Mouse (Mus musculus) gastrocnemius, postnatal 4 days (tissue): ENCODE data around the gene Cdk15. TPM values are rescaled to one million over a fixed set of nuclear protein-coding genes. Genes with fewer than 3 reads are reported as not detected.

ENCODE experiments used
- DNase-seq, 2 experiments: peaks; one replicate each; pipeline ENCODE4 v3.0.0; 2021 to 2022; ENCODE audit warnings: low spot score in 2 of 2, mixed read lengths in 2 of 2
- total RNA-seq, 2 experiments: library from RNA; stranded (reverse); gene quantifications; 2 replicates each; pipeline ENCODE4 v1.2.3; 2021

The Cdk15 gene
- total RNA-seq, 2 experiments from 2014 or later = 0.96 to 1.3 TPM

DNA sequence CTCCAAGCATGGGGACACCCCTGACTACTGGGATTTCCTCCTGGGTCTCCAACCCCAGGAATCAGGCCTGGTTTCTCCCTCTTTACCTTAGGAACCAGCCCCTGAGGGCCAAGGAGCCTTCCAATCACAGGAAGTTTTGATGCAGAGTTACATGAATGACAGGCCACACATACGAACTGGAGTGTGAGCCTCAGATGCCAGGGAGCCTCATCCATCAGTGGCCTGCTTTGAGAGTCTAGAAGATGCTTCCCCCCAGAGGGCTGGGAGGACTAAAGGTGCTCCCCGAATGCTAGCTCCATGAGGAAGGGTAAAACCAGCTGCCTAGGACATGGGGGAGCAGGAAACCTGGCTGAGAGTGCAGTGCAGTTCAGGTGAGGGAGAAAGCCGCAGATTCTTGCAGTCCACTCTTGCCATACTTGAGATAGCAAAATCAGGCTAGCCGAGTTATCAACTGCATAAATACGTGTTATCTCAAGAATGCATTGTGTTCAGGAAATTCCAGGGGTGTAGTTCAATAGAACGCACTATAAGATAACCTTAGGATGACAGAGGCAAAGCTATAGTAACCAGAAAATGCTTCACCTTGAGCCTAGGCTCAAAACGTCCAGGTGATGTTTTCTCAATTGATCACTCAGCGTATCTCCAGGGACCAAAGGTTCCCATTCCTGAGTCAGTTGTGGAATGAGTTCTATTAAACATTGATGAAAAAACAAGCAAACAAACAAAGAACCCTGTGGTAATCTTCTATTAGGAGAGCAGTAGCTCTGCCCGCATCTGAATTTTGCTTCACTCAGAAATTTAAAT, 64.6 kb downstream of the Cdk15 start:
- no peak for DNase-seq

DNA sequence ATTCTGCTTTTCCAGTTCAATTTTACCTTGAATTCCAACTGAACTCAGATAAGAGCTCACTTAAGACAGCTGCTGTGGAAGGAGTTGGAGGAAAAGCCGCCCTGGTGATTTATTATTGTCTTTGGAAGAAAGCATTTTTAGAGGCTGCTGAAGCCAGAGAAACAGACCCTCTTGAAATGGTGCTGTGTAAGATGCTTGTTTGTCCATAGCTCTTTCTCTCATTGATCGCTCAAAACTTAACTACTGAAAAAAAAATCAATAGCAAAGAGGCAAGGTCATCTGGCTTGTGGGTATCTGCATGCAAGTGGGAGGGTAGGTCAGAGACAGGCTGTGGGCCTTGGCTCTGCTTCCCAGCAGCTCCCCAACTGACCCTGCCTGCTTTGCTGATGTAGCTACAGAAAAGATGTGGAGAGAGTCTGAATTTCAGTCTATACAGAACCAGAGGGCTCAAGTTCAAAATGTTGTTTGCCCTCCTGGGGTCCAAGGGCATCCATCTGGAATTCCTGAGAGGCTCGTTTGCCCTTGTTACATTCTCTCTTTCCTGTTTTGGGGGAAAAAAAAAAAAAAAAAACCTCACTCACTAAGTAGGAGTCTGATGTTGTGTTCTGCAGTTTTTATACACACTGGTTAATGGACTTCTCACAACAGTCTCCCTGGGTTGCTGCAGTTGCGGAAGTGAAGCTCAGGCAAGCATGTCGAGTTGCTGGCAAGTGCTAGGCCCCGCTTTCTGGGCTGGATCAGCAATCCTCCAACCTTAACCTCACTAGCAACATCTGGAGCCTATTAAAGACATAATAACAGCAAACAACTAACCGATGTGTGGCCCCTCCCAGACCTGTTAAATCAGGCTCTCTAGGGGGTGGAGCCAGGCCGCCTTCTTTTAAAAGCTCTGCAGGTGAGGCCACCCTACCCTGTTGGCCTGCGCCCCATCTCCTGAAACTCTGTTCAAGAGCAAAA, 65.5 kb downstream of the Cdk15 start:
- DNase-seq = no peak

DNA sequence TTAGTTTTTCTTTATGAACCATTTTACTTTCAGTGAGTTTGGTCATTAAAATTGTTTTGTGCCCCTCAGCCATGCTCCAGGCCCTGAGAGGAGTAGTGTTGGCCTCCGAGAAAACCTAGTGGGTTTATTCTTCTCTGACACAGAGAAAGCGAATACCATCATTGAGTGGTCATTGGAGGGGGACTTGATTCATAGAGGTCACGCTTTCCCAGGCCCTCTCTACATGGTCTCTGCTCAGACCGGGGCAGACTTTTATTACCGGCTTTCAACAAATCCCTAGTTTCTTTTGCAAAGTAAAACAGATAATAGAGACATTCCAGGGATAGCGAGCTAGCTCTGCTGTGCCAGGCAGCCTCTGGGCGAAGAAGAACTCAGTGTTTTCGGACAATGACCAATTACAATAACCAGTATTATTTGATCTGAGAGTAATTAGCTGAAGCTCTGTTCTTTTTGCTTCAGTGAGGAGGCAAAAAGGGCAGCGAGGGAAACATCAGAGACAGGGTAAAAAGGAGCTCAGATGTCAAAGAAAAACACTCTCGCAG, 70.2 kb downstream of the Cdk15 start:
- DNase-seq = no peak

DNA sequence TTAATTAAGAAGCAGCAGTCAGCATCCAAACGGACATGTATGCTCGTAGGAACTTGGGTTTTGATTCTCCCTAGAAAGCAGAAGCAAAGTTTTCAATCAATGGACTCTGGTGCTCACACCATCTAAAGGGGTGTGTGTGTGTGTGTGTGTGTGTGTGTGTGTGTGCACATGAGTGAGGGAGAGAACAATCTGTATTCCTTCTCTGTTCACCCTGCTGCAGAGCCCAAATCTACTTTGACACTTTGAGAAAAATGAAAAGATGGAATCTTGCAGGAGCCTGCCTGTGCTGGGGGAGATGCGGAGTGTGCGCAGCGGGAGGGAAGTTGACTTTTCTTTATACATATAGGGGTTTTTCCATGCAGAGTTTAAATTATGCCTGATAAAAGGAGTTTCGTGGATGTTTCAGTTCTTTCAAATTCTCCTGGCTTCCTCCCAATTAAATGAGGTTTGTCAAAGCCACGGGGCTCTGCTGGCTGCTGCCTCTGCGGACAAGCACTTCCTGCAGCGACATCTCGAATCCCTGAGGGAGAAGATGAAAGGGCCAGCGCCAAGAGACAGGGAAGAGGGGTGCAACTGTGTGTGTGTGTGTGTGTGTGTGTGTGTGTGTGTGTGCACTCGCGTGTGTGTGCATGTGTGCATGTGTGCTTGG, 76.2 kb downstream of the Cdk15 start:
- no peak for DNase-seq

DNA sequence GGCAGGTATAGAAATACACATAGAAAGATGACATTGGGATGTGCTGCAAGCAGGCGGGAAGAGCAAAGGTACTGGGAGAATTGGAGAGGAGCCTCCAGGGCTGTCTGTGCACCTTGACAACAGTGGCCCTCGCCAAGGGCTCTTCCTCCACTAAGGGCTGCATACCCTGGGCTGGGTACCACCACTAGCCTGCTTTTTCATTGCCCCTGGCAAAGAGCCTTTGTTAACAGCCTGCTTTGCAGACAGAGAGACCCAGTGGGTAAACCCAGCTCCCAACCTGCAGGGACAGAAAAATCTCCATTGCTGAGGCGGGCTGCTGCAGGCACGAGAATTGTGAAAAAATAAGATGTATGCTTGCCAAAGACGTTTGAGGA, 76.7 kb downstream of the Cdk15 start:
- DNase-seq = no peak

DNA sequence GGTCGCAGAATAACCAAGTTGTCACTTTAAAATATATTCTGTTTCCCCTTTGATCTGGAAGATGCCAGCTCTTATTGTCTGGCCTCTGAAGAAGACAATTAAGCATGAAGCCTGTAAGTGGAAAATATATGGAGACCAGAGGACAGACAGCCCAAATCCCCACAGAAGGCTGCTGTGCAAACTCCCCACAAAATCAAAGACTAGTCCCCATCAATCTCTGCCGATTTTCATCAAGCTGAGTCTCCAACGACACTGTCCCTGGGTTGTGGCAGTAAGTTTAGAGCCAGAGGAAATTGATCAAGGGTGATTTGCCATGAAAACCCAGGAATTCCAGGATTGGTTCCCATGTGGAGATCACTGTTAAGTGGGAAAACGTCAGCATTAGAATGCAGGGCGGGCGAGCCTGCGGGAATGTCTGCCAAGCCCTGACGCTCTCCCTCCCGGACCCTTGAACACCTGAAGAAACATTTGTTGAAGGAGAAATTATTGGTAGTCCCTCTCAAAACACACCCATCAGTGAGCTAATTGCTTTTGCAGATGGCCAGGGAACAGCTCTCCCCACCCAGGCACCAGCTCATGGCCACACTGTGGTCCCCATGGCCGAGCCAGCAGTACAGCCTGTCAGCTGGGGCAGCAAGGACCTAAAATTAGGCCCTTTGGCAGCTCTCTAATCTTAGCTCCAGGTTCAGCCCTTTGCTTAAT, 77.3 kb downstream of the Cdk15 start:
- peak in 1 of 2 experiments; percentile 19 for DNase-seq

DNA sequence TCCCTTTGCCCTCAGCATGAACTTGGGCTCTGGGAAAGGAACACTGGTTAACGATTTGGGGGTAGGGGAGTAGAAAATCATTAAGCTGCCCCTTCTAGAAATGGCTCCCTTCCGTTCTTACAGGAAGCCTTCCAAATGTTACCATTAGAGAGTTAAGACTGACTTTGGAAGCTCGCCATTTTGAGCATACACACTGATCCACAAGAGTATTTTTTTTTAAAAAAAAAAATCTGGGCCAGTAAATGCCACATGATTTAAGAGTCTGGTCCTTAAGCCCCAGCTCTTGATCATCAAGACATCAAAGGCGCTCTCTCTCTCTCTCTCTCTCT, 77.8 kb downstream of the Cdk15 start:
- no peak for DNase-seq

DNA sequence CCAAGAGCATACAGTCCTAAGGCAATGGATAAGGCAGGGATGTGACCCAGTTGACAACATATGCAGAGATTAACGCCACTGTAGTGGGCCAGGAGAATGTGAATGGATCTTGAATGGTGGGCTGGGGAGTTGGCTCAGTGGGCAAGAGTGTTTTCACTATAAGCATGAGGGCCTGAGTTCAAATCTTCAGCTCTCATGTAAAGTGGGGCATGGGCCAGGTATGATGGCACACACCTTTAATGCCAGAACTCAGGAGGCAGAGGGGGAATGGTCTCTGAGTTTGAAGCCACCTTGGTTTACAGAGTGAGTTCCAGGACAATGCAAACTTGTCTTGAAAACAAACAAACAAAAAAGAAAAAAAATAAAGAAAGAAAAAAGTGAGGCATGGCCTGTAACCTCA, 79.5 kb downstream of the Cdk15 start:
- DNase-seq = no peak

DNA sequence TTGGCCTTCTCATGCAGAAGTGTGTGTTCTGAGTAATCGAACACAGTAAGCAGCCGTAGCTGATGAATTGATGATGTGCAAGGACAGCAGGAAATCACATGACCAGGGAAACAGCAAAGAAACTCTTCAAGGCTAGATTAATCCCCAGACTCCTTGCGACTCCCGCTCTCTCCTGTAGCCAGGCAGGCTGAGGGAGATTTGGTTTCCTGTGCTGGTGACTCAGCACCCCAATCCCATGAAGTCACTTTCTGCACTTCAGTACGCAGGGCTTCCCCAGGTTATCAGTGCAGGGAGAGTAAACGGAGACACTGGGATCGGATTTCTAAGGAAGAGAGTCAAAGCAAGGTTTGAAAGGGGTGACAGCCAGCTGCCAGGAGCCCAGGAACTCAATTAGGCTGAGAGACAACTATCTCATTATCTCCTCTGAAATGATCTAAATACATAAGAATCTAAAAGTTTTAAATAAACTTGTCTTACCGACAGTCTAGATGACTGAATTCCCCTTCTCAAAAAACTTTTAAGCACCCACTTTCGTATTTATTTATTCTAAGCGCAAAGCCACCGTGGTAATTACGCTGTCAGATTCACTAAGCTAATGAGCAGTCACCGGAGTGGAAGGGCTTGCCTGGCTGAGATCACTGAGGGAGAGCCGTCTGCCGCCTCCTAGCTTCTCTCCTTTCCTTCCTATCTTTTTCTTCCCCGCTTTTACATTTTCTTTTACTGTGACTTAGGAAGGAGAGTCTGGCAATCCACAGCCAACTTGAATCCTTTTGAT, 84.3 kb downstream of the Cdk15 start:
- no peak for DNase-seq

DNA sequence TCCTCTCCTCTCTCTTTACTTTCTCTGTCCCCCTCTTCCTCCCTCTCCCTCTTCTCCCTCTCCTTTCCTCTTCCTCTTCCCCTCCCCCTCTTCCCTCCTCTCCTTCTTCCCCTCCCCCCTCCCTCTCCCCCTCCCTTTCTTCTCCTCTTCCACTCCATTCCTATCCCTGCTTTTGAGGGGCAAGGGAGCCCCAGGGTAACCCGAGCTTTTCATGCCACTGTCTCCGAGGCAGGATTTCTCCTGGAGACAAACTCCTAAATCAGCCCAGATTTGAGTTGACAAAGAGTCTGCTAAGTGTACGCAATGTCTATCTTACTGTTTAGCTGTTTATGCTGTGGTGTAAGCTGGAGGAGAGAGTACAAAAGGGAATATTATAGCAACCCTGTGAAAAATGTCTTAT, 85.0 kb downstream of the Cdk15 start:
- no peak for DNase-seq

DNA sequence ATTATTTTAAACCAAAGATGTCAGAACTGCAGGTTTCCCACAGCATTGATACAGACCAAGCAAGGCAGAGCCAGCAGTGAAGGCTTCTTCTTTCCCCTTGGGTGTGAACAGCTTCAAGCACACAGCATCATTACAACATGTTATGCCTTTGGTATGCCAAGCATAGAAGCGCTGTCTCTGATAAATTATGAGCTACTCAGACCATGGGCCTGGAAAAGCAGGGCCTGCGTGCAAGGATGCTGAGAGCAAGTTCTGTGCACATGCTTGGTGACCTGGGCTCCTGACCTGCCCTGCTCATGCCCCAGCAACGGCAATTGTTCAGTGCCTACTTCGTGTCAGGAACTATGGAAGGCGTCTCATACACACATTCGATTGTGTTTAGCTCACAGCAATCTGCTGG, 85.4 kb downstream of the Cdk15 start:
- DNase-seq = no peak

DNA sequence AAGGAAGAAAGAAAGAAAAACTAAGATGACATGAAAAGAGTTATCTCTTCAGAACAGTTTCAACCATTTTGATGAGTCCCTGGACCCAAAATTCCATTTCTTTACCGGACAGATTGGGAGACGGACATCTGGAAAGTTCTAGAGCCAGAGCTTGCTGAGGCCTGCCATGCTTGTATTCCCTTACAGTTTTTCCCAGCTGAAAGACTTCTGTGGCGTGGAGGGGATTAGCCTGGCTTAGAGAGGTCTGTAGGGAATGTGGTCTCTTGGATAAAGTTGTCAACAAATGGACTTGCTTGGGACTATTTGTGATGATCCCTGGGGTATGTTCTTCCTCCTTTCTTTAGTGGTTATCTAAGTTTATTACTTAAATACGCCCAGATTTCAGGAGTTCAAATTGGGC, 96.0 kb downstream of the Cdk15 start:
- no peak for DNase-seq

DNA sequence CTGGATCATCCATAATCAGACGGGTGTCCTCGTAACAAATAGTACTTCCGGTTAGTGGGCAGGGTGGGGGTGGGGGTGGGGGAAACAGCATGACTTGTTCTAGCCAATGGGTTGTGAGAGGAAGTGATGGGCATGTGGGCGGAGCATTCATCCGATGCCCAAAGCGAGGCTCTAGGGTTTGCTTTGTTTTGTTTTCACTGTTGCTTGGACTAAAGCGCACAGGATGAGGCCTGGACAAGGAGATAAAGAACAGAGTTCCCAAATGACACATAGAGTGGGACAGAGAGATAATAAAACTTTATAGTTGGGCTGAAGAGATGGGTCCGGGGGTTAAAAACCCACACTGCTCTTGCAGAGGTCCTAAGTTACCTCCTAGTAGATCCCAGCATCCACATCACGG, 98.7 kb downstream of the Cdk15 start:
- DNase-seq = no peak

DNA sequence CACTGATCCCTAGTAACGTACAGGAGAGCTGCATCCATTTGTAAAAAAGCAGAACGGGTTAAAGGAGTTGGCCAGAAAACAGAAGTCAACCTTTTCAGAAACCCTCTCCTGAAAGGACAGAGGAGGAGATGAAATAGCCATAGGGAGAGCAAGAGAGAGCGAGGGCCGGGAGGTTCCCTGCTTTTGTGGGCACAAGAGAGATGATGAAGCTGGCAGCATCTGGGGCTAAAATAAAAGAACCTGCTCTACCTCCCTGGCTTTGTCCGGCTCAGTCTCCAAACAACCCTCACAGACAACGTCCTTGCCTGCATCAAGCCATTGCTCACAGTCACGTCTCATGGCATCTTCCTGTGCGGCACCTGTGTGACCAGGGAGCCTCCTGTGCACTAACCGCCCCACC, 102.4 kb downstream of the Cdk15 start:
- DNase-seq = no peak

DNA sequence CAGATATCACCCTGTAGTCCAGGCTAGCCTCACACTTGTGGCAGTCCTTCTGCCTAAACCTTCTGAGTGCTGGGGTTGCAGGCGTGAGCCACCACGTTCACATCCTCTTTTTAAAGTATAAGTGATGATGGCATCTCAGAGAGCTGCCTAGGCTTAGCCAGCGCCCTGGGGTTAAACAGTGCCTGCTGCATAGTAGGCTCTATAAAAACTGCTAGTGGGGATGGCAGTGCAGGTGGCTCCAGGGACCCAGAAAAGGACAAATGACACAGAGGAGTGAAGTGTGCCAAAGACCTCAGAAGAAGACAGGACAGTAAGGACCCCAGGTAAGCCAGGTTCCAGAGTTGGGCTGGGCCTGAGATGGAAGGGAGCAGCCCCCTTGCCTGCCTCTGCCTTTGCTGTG, 104.1 kb downstream of the Cdk15 start:
- no peak for DNase-seq

DNA sequence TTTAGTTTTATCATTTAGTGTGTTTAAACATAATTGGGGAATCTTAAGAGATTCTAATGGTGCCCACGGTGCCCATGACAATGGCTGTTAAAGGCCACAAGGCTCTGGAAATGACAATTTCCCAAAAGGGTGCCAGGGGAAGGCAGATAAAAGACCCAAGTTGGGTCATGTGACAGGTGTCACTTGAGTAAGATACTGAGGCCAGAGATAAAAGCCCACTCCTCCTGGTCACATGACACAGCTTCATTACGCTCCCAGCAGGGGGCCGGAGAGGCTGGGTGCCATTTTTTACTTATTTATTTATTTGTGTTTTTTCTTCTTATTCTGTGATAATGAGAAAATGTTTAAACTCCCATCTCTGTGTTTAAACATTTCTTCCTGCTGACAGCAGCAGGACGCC, 104.8 kb downstream of the Cdk15 start:
- no peak for DNase-seq

DNA sequence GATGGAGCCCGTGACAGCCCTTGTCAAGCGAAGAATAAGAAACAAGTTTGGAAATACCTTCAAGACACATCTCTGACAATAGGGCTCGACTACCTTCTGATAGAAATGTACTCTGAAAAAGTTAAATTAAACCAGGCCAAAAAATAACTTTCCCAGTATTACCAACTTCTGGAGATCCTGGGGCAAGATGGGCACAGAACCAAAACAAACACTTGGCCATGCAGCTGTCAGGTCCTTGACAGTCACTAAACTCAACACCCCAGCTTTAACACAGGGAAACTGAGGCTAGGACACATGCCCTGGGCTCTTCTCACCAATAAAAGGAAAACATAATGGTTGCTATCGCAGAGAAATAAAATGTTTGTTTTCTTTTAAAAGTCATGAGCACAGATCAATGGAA, 105.3 kb downstream of the Cdk15 start:
- no peak for DNase-seq

DNA sequence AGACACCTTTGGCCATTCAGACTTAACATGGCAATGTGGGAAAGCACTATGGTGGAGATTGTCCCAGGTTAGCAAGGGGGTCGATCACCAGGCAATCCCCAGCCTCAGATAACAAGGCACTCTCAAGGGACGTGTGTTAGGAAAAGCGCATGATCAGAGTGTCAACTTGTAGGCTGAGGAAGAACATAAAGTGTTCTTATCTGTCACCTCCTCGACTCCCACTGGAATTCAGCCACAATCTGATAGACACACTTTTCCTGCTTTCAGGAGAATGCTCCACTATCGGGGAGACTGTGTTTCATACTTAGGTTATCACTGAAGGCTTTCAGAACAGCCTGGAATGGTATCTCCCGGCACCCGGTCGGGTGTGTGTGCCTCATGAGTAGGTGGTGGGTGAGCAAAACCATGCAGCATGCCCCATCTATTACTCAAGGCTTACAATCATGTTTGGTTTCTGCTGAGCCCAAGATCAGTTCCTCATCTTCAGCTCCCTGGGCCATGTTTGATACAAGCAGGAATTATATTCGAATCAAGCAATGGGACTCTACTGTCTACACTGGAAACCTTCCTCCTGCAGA, 107.8 kb downstream of the Cdk15 start:
- no peak for DNase-seq

DNA sequence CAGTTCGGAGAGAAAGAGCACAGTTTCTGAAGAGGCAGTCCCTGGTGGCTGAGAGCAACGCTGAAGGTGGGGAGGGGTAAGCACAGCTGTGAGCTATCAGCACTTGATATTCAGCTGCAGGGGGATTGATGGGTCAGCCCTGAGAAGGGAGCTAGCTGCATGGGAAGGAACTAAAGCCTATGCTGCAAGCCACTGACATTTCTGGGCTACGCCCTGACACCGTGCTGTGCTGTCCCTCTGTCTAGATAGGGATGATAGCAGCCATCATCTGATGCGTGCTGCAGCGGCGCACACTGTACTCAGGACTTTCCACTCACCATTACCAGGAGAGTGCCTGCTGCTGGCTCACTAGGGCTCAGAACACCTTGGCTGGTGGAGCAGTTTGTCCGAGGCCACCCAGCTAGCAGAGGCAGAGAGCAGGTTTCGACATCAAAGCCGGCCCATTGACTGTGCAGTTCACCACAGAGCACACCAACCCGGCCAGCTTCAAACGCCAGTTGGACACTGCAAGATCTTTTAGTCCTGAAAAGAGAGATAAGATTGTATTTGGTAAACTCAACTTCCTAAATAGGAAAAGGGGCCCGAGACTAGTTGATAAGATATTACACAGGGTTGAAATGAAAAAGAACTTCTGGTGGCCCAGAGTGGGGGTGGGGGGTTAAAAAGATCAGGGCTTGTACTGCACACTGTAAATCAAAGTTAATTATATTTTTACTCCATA, 111.4 kb downstream of the Cdk15 start:
- DNase-seq = no peak
